In genomic region chr19:4242416-4242815, GRCm38 (mm10) we compare ENCODE assay signal across 28 mouse cellular contexts. TPM values are rescaled to one million over a fixed set of nuclear protein-coding genes. Genes with fewer than 3 reads are reported as not detected.
A peak's percentile ranks its signal among the peaks of the same experiment; 100 is the strongest.
DNase-seq lines count a peak whose midpoint lies in the region; ATAC-seq and TF ChIP-seq lines count a peak whose summit lies in the region.
"Had no signal": no experiment of that assay in that cellular context is flagged by ENCODE, and none has a peak within 500 bp of the region (broad histone marks: within the 10 kb centered on the region; RNA-seq: fewer than 3 reads in every experiment).

No protein-coding gene starts in this region.

- peak; percentile 41 for TF ChIP-seq CTCF in layer of hippocampus, adult 2 months (conservative IDR thresholded peaks at IDR 0.05)

- H3K4me3 ChIP-seq in layer of hippocampus, adult 2 months = no peak overlapping the region
- H3K4me3 ChIP-seq: heart, embryonic 15.5 days; hindbrain, embryonic 12.5 days; kidney, embryonic 15.5 days; limb, embryonic 13.5 days; neural tube, embryonic 12.5 days had no signal

- no peak overlapping the region for H3K27ac ChIP-seq in layer of hippocampus, adult 2 months
- H3K27ac ChIP-seq: heart, embryonic 15.5 days; hindbrain, embryonic 12.5 days; kidney, embryonic 15.5 days; limb, embryonic 13.5 days; neural tube, embryonic 12.5 days had no signal

- DNase-seq in CD4-positive, CD25-positive, alpha-beta regulatory T cell, adult 2 months (ENCODE audit: low read depth, low spot score) = peak; percentile 55
- no peak for DNase-seq in layer of hippocampus, adult 2 months (ENCODE audit: low spot score in 2 of 2)
- no peak for DNase-seq in layer of hippocampus, adult 9-11 months
- DNase-seq in ES-CJ7 (ENCODE audit: low read depth, low spot score) = peak; percentile 43
- DNase-seq in naive thymus-derived CD4-positive, alpha-beta T cell, adult 2 months (ENCODE audit: low read depth) = peak; percentile 51
- DNase-seq in thymus, postnatal 25 days = no peak
- DNase-seq: adrenal gland, postnatal 25 days; cerebellum, adult 18-20 months; cerebellum, postnatal 25 days; embryo, embryonic 11 days; gastrocnemius, postnatal 10 days; lung, postnatal 14 days; thymus, postnatal 4 days had no signal

- ATAC-seq in CD4-positive, CD25-positive, alpha-beta regulatory T cell, adult 4 months = no peak
- no peak for ATAC-seq in monocyte, adult 5-6 weeks (replicated peaks; ENCODE audit: insufficient number of reproducible peaks, low FRiP score, low TSS enrichment, poor library complexity, severe bottlenecking)
- ATAC-seq: midbrain, embryonic 16.5 days had no signal

RNA-seq across cellular contexts. Expression of gene Pold4, which starts 10.7 kb away (rescaled TPM):
- polyA plus RNA-seq in CD4-positive, CD25-positive, alpha-beta regulatory T cell, adult 4 months (2017; shearing (Covaris generic)) = 100 to 1,000 TPM; 117 to 127 TPM
- 10 to 100 TPM; 16.7 to 18.2 TPM for total RNA-seq in layer of hippocampus, adult 2 months (2021)
- 94.0 to 149 TPM (median 107 TPM) in 3 replicates for total RNA-seq in monocyte, adult 5-6 weeks (2017)

RNA-seq across cellular contexts. Expression of gene Ssh3, which starts 26.6 kb away (rescaled TPM):
- polyA plus RNA-seq in CD4-positive, CD25-positive, alpha-beta regulatory T cell, adult 4 months (2017; shearing (Covaris generic)) = 10 to 100 TPM in 1 of 2 experiments, 1 to 10 TPM in 1; 8.1 to 15.9 TPM
- 10 to 100 TPM; 57.5 to 58.7 TPM for total RNA-seq in layer of hippocampus, adult 2 months (2021)
- 23.7 to 30.6 TPM (median 27.0 TPM) in 3 replicates for total RNA-seq in monocyte, adult 5-6 weeks (2017)

RNA-seq across cellular contexts. Expression of gene AC109138.7, which starts 28.3 kb away (rescaled TPM):
- polyA plus RNA-seq in CD4-positive, CD25-positive, alpha-beta regulatory T cell, adult 4 months (2017; shearing (Covaris generic)) = not detected
- total RNA-seq in layer of hippocampus, adult 2 months (2021) = not detected
- not detected in 3 replicates for total RNA-seq in monocyte, adult 5-6 weeks (2017)
- total RNA-seq: adrenal gland, postnatal 25 days; gastrocnemius, postnatal 10 days; layer of hippocampus, postnatal 25 days; left cerebral cortex, postnatal 10 days had no signal
- polyA plus RNA-seq: embryonic facial prominence, embryonic 14.5 days; frontal cortex, adult 2 months; heart, embryonic 15.5 days; hindbrain, embryonic 12.5 days; intestine, embryonic 14.5 days; kidney, embryonic 15.5 days; large intestine, adult 2 months; limb, embryonic 13.5 days; liver, embryonic 16.5 days; midbrain, embryonic 16.5 days; neural tube, embryonic 12.5 days had no signal

RNA-seq across cellular contexts. Expression of gene Clcf1, which starts 28.4 kb away (rescaled TPM):
- 10 to 100 TPM; 35.0 to 46.5 TPM for polyA plus RNA-seq in CD4-positive, CD25-positive, alpha-beta regulatory T cell, adult 4 months (2017; shearing (Covaris generic))
- total RNA-seq in layer of hippocampus, adult 2 months (2021) = under 1 TPM; 0.61 to 0.76 TPM
- total RNA-seq in monocyte, adult 5-6 weeks (2017) = 10.2 to 28.8 TPM (median 19.7 TPM) in 3 replicates

RNA-seq across cellular contexts. Expression of gene Ankrd13d, which starts 40.5 kb away (rescaled TPM):
- polyA plus RNA-seq in CD4-positive, CD25-positive, alpha-beta regulatory T cell, adult 4 months (2017; shearing (Covaris generic)) = 1 to 10 TPM; 2.4 to 2.5 TPM
- total RNA-seq in layer of hippocampus, adult 2 months (2021) = 10 to 100 TPM; 63.4 to 70.7 TPM
- total RNA-seq in monocyte, adult 5-6 weeks (2017) = 2.4 to 21.5 TPM (median 12.0 TPM) in 3 replicates

Comparison
In these comparisons a context has a peak if more than half of its experiments do, and no peak if none do; other contexts are left out.
1. DNase-seq: peak in CD4-positive, CD25-positive, alpha-beta regulatory T cell, adult 2 months (single experiment), ES-CJ7 (single experiment) and naive thymus-derived CD4-positive, alpha-beta T cell, adult 2 months (single experiment); none in layer of hippocampus, adult 2 months (0 of 2), layer of hippocampus, adult 9-11 months (single experiment) and thymus, postnatal 25 days (single experiment).